Mouse (Mus musculus) forebrain, embryonic 11.5 days (tissue): ENCODE measurements around the gene Xiap. TPM values are rescaled to one million over a fixed set of nuclear protein-coding genes. Genes with fewer than 3 reads are reported as not detected.
"Not testable (repeated sequence)": the region's sequence is repeated elsewhere in the genome, so short reads cannot be mapped to it uniquely, and the experiment has no call there.

Experiments used
- ATAC-seq: fragments of 200-750 bp; cut with Nextera tagmentation; replicated peaks from 2 replicates; pipeline ENCODE4 v1.8.0; 2017; ENCODE audit warnings: moderate TSS enrichment; ENCODE audit not compliant: low FRiP score
- DNase-seq: peaks from one replicate; pipeline ENCODE4 v3.0.0-alpha.2; 2017; ENCODE audit warnings: low spot score
- H3K27ac ChIP-seq: fragments of 300-500 bp; sonication (generic); 2 replicates; pipeline ENCODE4 v1.5.1; 2014; ENCODE audit warnings: low read depth, low read length
- H3K27me3 ChIP-seq: fragments of 300-500 bp; sonication (generic); 2 replicates; pipeline ENCODE4 v1.6.1; 2014; ENCODE audit warnings: mild to moderate bottlenecking, low read length, mixed read lengths; ENCODE audit not compliant: control insufficient read depth, insufficient read depth
- H3K36me3 ChIP-seq: fragments of 300-500 bp; sonication (generic); 2 replicates; pipeline ENCODE4 v1.6.1; 2014; ENCODE audit warnings: mild to moderate bottlenecking, low read length, moderate library complexity, mixed read lengths; ENCODE audit not compliant: control insufficient read depth, insufficient read depth
- H3K4me1 ChIP-seq: fragments of 300-500 bp; sonication (generic); replicated peaks from 2 replicates; pipeline ENCODE4 v1.6.1; 2014; ENCODE audit warnings: low read length, mixed read lengths; ENCODE audit not compliant: control insufficient read depth, insufficient read depth
- H3K4me2 ChIP-seq: fragments of 300-500 bp; sonication (generic); 2 replicates; pipeline ENCODE4 v1.6.1; 2014; ENCODE audit warnings: low read depth, mild to moderate bottlenecking, low read length, moderate library complexity, mixed read lengths; ENCODE audit not compliant: severe bottlenecking
- H3K4me3 ChIP-seq: fragments of 300-500 bp; sonication (generic); 2 replicates; pipeline ENCODE4 v1.5.1; 2014; ENCODE audit warnings: low read depth, low read length
- H3K9ac ChIP-seq: fragments of 300-500 bp; sonication (generic); 2 replicates; pipeline ENCODE4 v1.6.1; 2014; ENCODE audit warnings: low read length
- H3K9me3 ChIP-seq: fragments of 300-500 bp; sonication (generic); 2 replicates; pipeline ENCODE4 v1.6.1; 2016; ENCODE audit warnings: low read length, mixed read lengths; ENCODE audit not compliant: control insufficient read depth
- WGBS: fragments of 180-500 bp; shearing (Covaris S2); extraction: QIAGEN DNeasy Blood & Tissue Kit; methylation state at CpG from one replicate; pipeline ENCODE4 v1.1.7; 2014; 5-methylcytosine and 5-hydroxymethylcytosine counted together
- polyA plus RNA-seq: library from polyadenylated mRNA; unstranded; fragments of >200 nt; fragmentation: Nextera tagmentation; extraction: Ambion mirVana; gene quantifications from 2 replicates; pipeline ENCODE4 v1.2.1, GENCODE M21; 2014

Xiap gene
- 13.4 and 16.4 TPM in 2 replicates for polyA plus RNA-seq

GRCm38 (mm10) chrX:42059282-42060068 lies at the start of gene Xiap:
TSS of gene Xiap (plus strand) at chrX:42059679.
- H3K4me3 ChIP-seq, result no peak within 1 kb of the TSS
- H3K4me1 ChIP-seq, result no peaks in the 10 kb centered on the region
- 89% methylated on average over 5 of the region's 5 CpGs for WGBS
- ATAC-seq (no peak), DNase-seq (no peak)
- H3K27ac ChIP-seq, result no peak within 1 kb of the TSS
- H3K36me3 ChIP-seq, result no peaks in the 10 kb centered on the region
- H3K27me3 ChIP-seq, result no peaks in the 10 kb centered on the region
- H3K9ac ChIP-seq, result no peak within 1 kb of the TSS
- no peak within 1 kb of the TSS for H3K4me2 ChIP-seq
- H3K9me3 ChIP-seq, result no peaks in the 10 kb centered on the region

DNA sequence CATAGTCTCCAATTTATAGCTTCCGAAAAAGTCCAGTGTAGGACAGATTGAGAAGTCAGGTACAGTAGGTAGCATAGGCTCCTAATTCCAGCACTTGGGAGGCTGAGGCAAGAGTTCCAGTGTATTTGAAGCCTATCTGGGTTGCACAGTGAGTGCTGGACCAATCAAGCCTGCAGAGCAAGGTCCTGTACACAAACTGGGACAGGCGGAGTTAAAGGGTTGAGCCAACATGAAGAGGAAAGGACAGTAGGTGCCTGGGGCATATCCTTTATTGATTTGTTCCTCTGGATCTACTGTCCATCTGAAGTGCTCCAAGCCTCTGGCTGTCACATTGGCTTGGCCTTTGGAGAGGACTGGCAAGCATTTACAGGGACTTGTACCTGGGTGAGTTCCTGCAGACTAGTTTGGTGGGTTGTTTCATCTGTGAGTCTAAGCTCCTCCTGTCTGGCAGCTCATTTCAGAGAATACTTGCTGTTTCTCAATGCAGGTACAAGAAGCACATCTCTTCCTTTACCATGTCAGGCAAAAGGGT lies 46.7 kb upstream of the Xiap start:
- WGBS, result 95% methylated on average over 2 of the region's 2 CpGs
- no peak for DNase-seq
- H3K27me3 ChIP-seq, result no peaks in the 10 kb centered on the region
- H3K27ac ChIP-seq, result no peak overlapping the region
- H3K36me3 ChIP-seq, result no peaks in the 10 kb centered on the region
- H3K4me3 ChIP-seq, result no peak overlapping the region
- no peak overlapping the region for H3K9ac ChIP-seq
- no peak for ATAC-seq
- H3K4me2 ChIP-seq, result no peak overlapping the region
- H3K9me3 ChIP-seq, result no peaks in the 10 kb centered on the region
- no peaks in the 10 kb centered on the region for H3K4me1 ChIP-seq

- H3K9me3 ChIP-seq, result no peaks in the 10 kb centered on the region
- DNase-seq (no peak), ATAC-seq (no peak)
- 74% methylated on average over 3 of the region's 3 CpGs for WGBS
- no peaks in the 10 kb centered on the region for H3K4me1 ChIP-seq
- no peaks in the 10 kb centered on the region for H3K36me3 ChIP-seq
- H3K9ac ChIP-seq, result no peak overlapping the region
- no peaks in the 10 kb centered on the region for H3K27me3 ChIP-seq
- H3K4me3 ChIP-seq, result no peak overlapping the region
- no peak overlapping the region for H3K27ac ChIP-seq
- H3K4me2 ChIP-seq, result no peak overlapping the region
Observed at GRCm38 (mm10) chrX:42013776-42014175, 45.7 kb upstream of the Xiap start.

- Histone ChIP-seq H3K9me3 (no peaks in the 10 kb centered on the region), H3K4me3 (no peak overlapping the region), H3K9ac (no peak overlapping the region), H3K27ac (no peak overlapping the region), H3K36me3 (no peaks in the 10 kb centered on the region), H3K27me3 (no peaks in the 10 kb centered on the region), H3K4me1 (no peaks in the 10 kb centered on the region), H3K4me2 (no peak overlapping the region)
- no peak for DNase-seq
- no peak for ATAC-seq
- WGBS, result 95% methylated on average over 3 of the region's 3 CpGs
Observed at GRCm38 (mm10) chrX:42014502-42014901, 45.0 kb upstream of the Xiap start.

- H3K9me3 ChIP-seq, result no peaks in the 10 kb centered on the region
- H3K27me3 ChIP-seq, result no peaks in the 10 kb centered on the region
- no peak overlapping the region for H3K9ac ChIP-seq
- WGBS, result 62% methylated on average over 1 of the region's 1 CpGs
- H3K4me1 ChIP-seq, result no peaks in the 10 kb centered on the region
- no peak overlapping the region for H3K4me3 ChIP-seq
- H3K4me2 ChIP-seq, result no peak overlapping the region
- no peak overlapping the region for H3K27ac ChIP-seq
- DNase-seq, result no peak
- H3K36me3 ChIP-seq, result no peaks in the 10 kb centered on the region
- no peak for ATAC-seq
Observed at GRCm38 (mm10) chrX:42018030-42018429, 41.4 kb upstream of the Xiap start.

- Histone ChIP-seq H3K9ac (no peak overlapping the region), H3K27ac (no peak overlapping the region), H3K4me3 (no peak overlapping the region), H3K36me3 (no peaks in the 10 kb centered on the region), H3K4me2 (no peak overlapping the region), H3K4me1 (no peaks in the 10 kb centered on the region), H3K27me3 (no peaks in the 10 kb centered on the region), H3K9me3 (no peaks in the 10 kb centered on the region)
- WGBS, result 92% methylated on average over 2 of the region's 2 CpGs
- ATAC-seq (no peak), DNase-seq (no peak)
Observed at GRCm38 (mm10) chrX:42019441-42019840, 40.0 kb upstream of the Xiap start.

DNA sequence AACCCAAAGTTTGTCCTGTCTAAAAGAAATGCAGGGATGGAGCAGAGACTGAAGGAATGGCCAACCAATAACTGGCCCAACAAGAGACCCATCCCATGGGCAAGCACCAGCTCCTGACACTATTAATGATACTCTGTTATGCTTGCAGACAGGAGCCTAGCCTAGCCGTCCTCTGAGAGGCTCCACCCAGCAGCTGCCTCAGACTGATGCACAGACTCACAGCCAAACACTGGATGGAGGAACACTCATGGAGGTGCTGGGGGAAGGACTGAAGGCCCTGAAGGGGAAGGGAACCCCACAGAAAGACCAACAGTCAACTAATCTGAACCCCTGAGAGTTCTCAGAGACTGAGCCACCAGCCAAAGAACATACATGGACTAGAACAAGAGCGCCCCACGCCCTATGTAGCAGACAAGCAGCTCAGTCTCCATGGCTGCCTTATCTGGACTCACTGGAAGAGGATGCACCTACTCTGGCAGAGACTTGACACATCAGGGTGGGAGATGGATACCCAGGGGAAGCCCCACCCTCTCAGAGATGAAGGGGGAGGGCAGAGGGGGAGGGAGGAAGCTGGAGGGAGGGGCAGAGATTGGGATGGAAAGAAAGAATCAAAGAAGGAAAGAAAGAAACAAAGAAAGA lies 33.6 kb upstream of the Xiap start:
- H3K4me3 ChIP-seq, H3K4me1 ChIP-seq, ATAC-seq, H3K27me3 ChIP-seq, H3K36me3 ChIP-seq, H3K4me2 ChIP-seq, H3K27ac ChIP-seq, H3K9me3 ChIP-seq, H3K9ac ChIP-seq, DNase-seq: not testable (repeated sequence)
- no CpG with 5 or more reads among the region's 3 CpGs for WGBS

GRCm38 (mm10) chrX:42026981-42027380 lies 32.5 kb upstream of the Xiap start:
- not testable (repeated sequence) for ATAC-seq, H3K9ac ChIP-seq

More at GRCm38 (mm10) chrX:42026981-42027380, 32.5 kb upstream of the Xiap start:
- not testable (repeated sequence) for H3K4me2 ChIP-seq, H3K4me3 ChIP-seq, H3K9me3 ChIP-seq, H3K36me3 ChIP-seq, H3K4me1 ChIP-seq, H3K27me3 ChIP-seq, DNase-seq, H3K27ac ChIP-seq
- 75% methylated on average over 2 of the region's 2 CpGs for WGBS
